Mouse (Mus musculus) myocyte (in vitro differentiated cells): ENCODE data around the gene Naglu.

Experiments
- E2F4 ChIP-seq: IDR thresholded peaks from one replicate; pipeline ENCODE4 v1.6.1; 2011; ENCODE audit warnings: mild to moderate bottlenecking, control low read depth, moderate library complexity; ENCODE audit not compliant: insufficient read depth
- MAX ChIP-seq: IDR thresholded peaks from one replicate; pipeline ENCODE4 v1.6.1; 2011; ENCODE audit warnings: low read depth, mild to moderate bottlenecking, control low read depth
- POLR2A ChIP-seq: IDR thresholded peaks from one replicate; pipeline ENCODE4 v1.6.1; 2011; ENCODE audit warnings: low read depth, mild to moderate bottlenecking, control low read depth, moderate library complexity; ENCODE audit not compliant: insufficient read length
- POLR2AphosphoS2 ChIP-seq: IDR thresholded peaks from one replicate; pipeline ENCODE4 v1.6.1; 2011; ENCODE audit warnings: low read depth, control low read depth; ENCODE audit not compliant: insufficient read length
- REST ChIP-seq: IDR thresholded peaks from one replicate; pipeline ENCODE4 v1.6.1; 2011; ENCODE audit warnings: mild to moderate bottlenecking, control low read depth, moderate library complexity; ENCODE audit not compliant: insufficient read depth, insufficient read length
- TCF12 ChIP-seq: IDR thresholded peaks from one replicate; pipeline ENCODE4 v1.6.1; 2011; ENCODE audit warnings: mild to moderate bottlenecking, control low read depth; ENCODE audit not compliant: poor library complexity, insufficient read depth, severe bottlenecking
- USF1 ChIP-seq: IDR thresholded peaks from one replicate; pipeline ENCODE4 v1.6.1; 2011; ENCODE audit warnings: low read depth, mild to moderate bottlenecking, control low read depth, moderate library complexity

GRCm38 (mm10) chr11:101070189-101070527 is 346 bp downstream of the Naglu start:
- TF ChIP-seq POLR2A (no peak), MAX (no peak), REST (no peak), TCF12 (no peak), POLR2AphosphoS2 (no peak), USF1 (no peak), E2F4 (no peak)
